ENCODE assay signal across 26 mouse cellular contexts in genomic region chr2:84619646-84620340, GRCm38 (mm10). TPM values are rescaled to one million over a fixed set of nuclear protein-coding genes. Genes with fewer than 3 reads are reported as not detected.
DNase-seq lines count a peak whose midpoint lies in the region; ATAC-seq and TF ChIP-seq lines count a peak whose summit lies in the region.
"Had no signal": no experiment of that assay in that cellular context is flagged by ENCODE, and none has a peak within 500 bp of the region (broad histone marks: within the 10 kb centered on the region; RNA-seq: fewer than 3 reads in every experiment).

No protein-coding gene starts in this region.

- no peaks in the 10 kb centered on the region for H3K9me3 ChIP-seq in kidney, embryonic 15.5 days (replicated peaks)
- no peaks in the 10 kb centered on the region for H3K9me3 ChIP-seq in intestine, embryonic 14.5 days (ENCODE audit: control insufficient read depth, low read length)
- H3K9me3 ChIP-seq: hindbrain, embryonic 13.5 days; liver, embryonic 15.5 days had no signal

- H3K27me3 ChIP-seq in heart, adult 2 months (ENCODE audit: control insufficient read depth, insufficient read depth, low read length), result no peaks in the 10 kb centered on the region
- H3K27me3 ChIP-seq in kidney, embryonic 15.5 days, result no peaks in the 10 kb centered on the region
- no peaks in the 10 kb centered on the region for H3K27me3 ChIP-seq in intestine, embryonic 14.5 days (replicated peaks; ENCODE audit: control insufficient read depth, insufficient read depth, low read length)
- H3K27me3 ChIP-seq: hindbrain, embryonic 13.5 days; liver, embryonic 15.5 days had no signal

- no peak for TF ChIP-seq CTCF in heart, adult 2 months (IDR thresholded peaks at IDR 0.05)

- no peak for DNase-seq in heart, adult 2 months
- DNase-seq in heart, postnatal 4 days, result no peak
- no peak for DNase-seq in kidney, adult 11 months
- no peak for DNase-seq in intestine, embryonic 14.5 days (ENCODE audit: low spot score)
- no peak for DNase-seq in embryo, embryonic 9.5 days (ENCODE audit: extremely low spot score)
- DNase-seq in urinary bladder, adult 18-20 months (ENCODE audit: low spot score in 2 of 2), result no peak
- DNase-seq: cerebellum, adult 11 months; cerebellum, postnatal 25 days; gastrocnemius, adult 2 months; kidney, adult 8-10 months; left cerebral cortex, postnatal 4 days; lung, postnatal 14 days; retina, postnatal 1 day; right cerebral cortex, postnatal 4 days; thymus, adult 18-20 months had no signal

- no peak for TF ChIP-seq POLR2A in heart, adult 2 months (IDR thresholded peaks at IDR 0.05; ENCODE audit: insufficient read depth, low read depth, low read length)

- H3K4me1 ChIP-seq in heart, adult 2 months (ENCODE audit: control insufficient read depth, insufficient read depth, low read length), result peaks cover 12% of the 10 kb centered on the region
- no peaks in the 10 kb centered on the region for H3K4me1 ChIP-seq in kidney, embryonic 15.5 days
- no peaks in the 10 kb centered on the region; the same call in 1 of the 2 replicates for H3K4me1 ChIP-seq in intestine, embryonic 14.5 days (replicated peaks; ENCODE audit: control insufficient read depth, insufficient read depth, low read length)
- H3K4me1 ChIP-seq: hindbrain, embryonic 13.5 days had no signal

- peaks cover 69% of the 10 kb centered on the region for H3K36me3 ChIP-seq in heart, adult 2 months (ENCODE audit: control insufficient read depth, insufficient read depth, low read length)
- peaks cover 77% of the 10 kb centered on the region for H3K36me3 ChIP-seq in kidney, embryonic 15.5 days
- H3K36me3 ChIP-seq in intestine, embryonic 14.5 days (ENCODE audit: control insufficient read depth, insufficient read depth, low read length), result peaks cover 68% of the 10 kb centered on the region
- peaks cover 46% of the 10 kb centered on the region for H3K36me3 ChIP-seq in macrophage (ENCODE audit: inconsistent target)

- no peak overlapping the region for H3K4me2 ChIP-seq in kidney, embryonic 15.5 days
- H3K4me2 ChIP-seq in intestine, embryonic 14.5 days (ENCODE audit: low read length), result no peak overlapping the region
- H3K4me2 ChIP-seq: hindbrain, embryonic 13.5 days; liver, embryonic 15.5 days had no signal

- H3K27ac ChIP-seq in heart, adult 2 months, result peak overlapping the region; percentile 24; the same call in 1 of the 2 replicates
- no peak overlapping the region for H3K27ac ChIP-seq in kidney, embryonic 15.5 days
- H3K27ac ChIP-seq in intestine, embryonic 14.5 days (ENCODE audit: low read depth), result no peak overlapping the region
- H3K27ac ChIP-seq in macrophage, result peak overlapping the region; percentile 73; the same call in 1 of the 2 replicates
- H3K27ac ChIP-seq: hindbrain, embryonic 13.5 days had no signal

- ATAC-seq in kidney, embryonic 15.5 days (replicated peaks; ENCODE audit: low FRiP score), result peak; percentile 27; the same call in 1 of the 2 replicates
- 0 out of 2 replicates have a peak, but pooled peaks have one; percentile 17 for ATAC-seq in intestine, embryonic 14.5 days (replicated peaks; ENCODE audit: low FRiP score, low TSS enrichment, low read depth)
- ATAC-seq: forebrain, embryonic 16.5 days had no signal

- no peak for TF ChIP-seq EP300 in heart, adult 2 months (IDR thresholded peaks at IDR 0.05; ENCODE audit: insufficient read depth, low read depth, low read length)

- no peak overlapping the region for H3K4me3 ChIP-seq in heart, adult 2 months
- H3K4me3 ChIP-seq in kidney, embryonic 15.5 days (replicated peaks), result no peak overlapping the region
- no peak overlapping the region for H3K4me3 ChIP-seq in intestine, embryonic 14.5 days (ENCODE audit: low read depth, low read length)
- no peak overlapping the region for H3K4me3 ChIP-seq in macrophage (ENCODE audit: inconsistent target)
- H3K4me3 ChIP-seq: gastrocnemius, adult 2 months; hindbrain, embryonic 13.5 days; liver, embryonic 15.5 days had no signal

- intact Hi-C loops in heart, adult 2 months (cut with DNase I), result no loop called here

- H3K79me2 ChIP-seq in heart, adult 2 months (replicated peaks; ENCODE audit: control insufficient read depth, insufficient read depth, low read length), result peaks cover 4% of the 10 kb centered on the region
- peaks cover 70% of the 10 kb centered on the region for H3K79me2 ChIP-seq in macrophage (ENCODE audit: inconsistent target)

- WGBS in heart, adult 2 months, result 91% methylated on average over 21 of the region's 21 CpGs
- WGBS in kidney, embryonic 15.5 days, result 94% methylated on average over 21 of the region's 21 CpGs
- WGBS in intestine, embryonic 14.5 days, result 96% methylated on average over 21 of the region's 21 CpGs
- 95% methylated on average over 20 of the region's 21 CpGs for WGBS in macrophage (ENCODE audit: missing documents)

- no peak overlapping the region for H3K9ac ChIP-seq in heart, adult 2 months (ENCODE audit: low read depth, low read length)
- no peak overlapping the region for H3K9ac ChIP-seq in kidney, embryonic 15.5 days
- H3K9ac ChIP-seq in intestine, embryonic 14.5 days (ENCODE audit: low read length), result no peak overlapping the region
- H3K9ac ChIP-seq: hindbrain, embryonic 13.5 days; liver, embryonic 15.5 days had no signal

RNA-seq across cellular contexts. Expression of gene Ctnnd1, which starts 30.8 kb away (rescaled TPM):
- 10 to 100 TPM; 53.4 to 61.4 TPM for total RNA-seq in heart, adult 2 months (2021)
- 26.5 and 54.5 TPM in 2 replicates for polyA plus RNA-seq in heart, adult 2 months (2012; rRNA removed)
- total RNA-seq in heart, postnatal 4 days (2021), result 100 to 1,000 TPM; 161 to 162 TPM
- 50.3 and 54.7 TPM in 2 replicates for polyA plus RNA-seq in kidney, embryonic 15.5 days (2015; fragmentation: Nextera tagmentation; extraction: Ambion mirVana)
- 59.5 and 64.6 TPM in 2 replicates for polyA plus RNA-seq in intestine, embryonic 14.5 days (2014; fragmentation: Nextera tagmentation; extraction: Ambion mirVana)
- 100 to 1,000 TPM in 25 of 26 experiments, 10 to 100 TPM in 1; 99.0 to 184 (median 133) TPM for total RNA-seq in macrophage (2018; cell fraction: chromatin; rRNA removed)
- total RNA-seq in macrophage (2018; cell fraction: cytosol; rRNA removed), result 100 to 1,000 TPM in 15 of 26 experiments, 10 to 100 TPM in 11; 68.6 to 130 (median 105) TPM
- total RNA-seq in macrophage (2018; cell fraction: nucleus; rRNA removed), result 100 to 1,000 TPM; 101 to 198 (median 136) TPM
- 65.8 to 90.5 TPM (median 79.6 TPM) in 3 replicates for polyA plus RNA-seq in macrophage (2018)

RNA-seq across cellular contexts. Expression of gene Btbd18, which starts 39.1 kb away (rescaled TPM):
- not detected for total RNA-seq in heart, adult 2 months (2021)
- not detected in 2 replicates for polyA plus RNA-seq in heart, adult 2 months (2012; rRNA removed)
- total RNA-seq in heart, postnatal 4 days (2021), result under 1 TPM in 1 of 2 experiments, not detected in 1; 0.11 TPM
- 0.26 and 0.34 TPM in 2 replicates for polyA plus RNA-seq in kidney, embryonic 15.5 days (2015; fragmentation: Nextera tagmentation; extraction: Ambion mirVana)
- 0.34 and 0.60 TPM in 2 replicates for polyA plus RNA-seq in intestine, embryonic 14.5 days (2014; fragmentation: Nextera tagmentation; extraction: Ambion mirVana)
- under 1 TPM in 7 of 26 experiments, not detected in 19; 0.19 to 0.60 (median 0.27) TPM for total RNA-seq in macrophage (2018; cell fraction: chromatin; rRNA removed)
- not detected for total RNA-seq in macrophage (2018; cell fraction: cytosol; rRNA removed)
- under 1 TPM in 5 of 26 experiments, not detected in 21; 0.17 to 0.89 (median 0.22) TPM for total RNA-seq in macrophage (2018; cell fraction: nucleus; rRNA removed)
- polyA plus RNA-seq in macrophage (2018), result not detected in 3 replicates
- total RNA-seq: gastrocnemius, adult 2 months; granulocyte monocyte progenitor cell, adult 5-6 weeks; left cerebral cortex, adult 18-20 months; left cerebral cortex, postnatal 4 days; megakaryocyte-erythroid progenitor cell, adult 5-6 weeks had no signal
- polyA plus RNA-seq: brain, embryonic 14.5 days; urinary bladder, adult 2 months had no signal

RNA-seq across cellular contexts. Expression of gene Selenoh, which starts 50.8 kb away (rescaled TPM):
- 10 to 100 TPM; 21.8 to 28.0 TPM for total RNA-seq in heart, adult 2 months (2021)
- polyA plus RNA-seq in heart, adult 2 months (2012; rRNA removed), result 18.0 and 19.6 TPM in 2 replicates
- 100 to 1,000 TPM; 109 to 112 TPM for total RNA-seq in heart, postnatal 4 days (2021)
- polyA plus RNA-seq in kidney, embryonic 15.5 days (2015; fragmentation: Nextera tagmentation; extraction: Ambion mirVana), result 355 and 388 TPM in 2 replicates
- 309 and 329 TPM in 2 replicates for polyA plus RNA-seq in intestine, embryonic 14.5 days (2014; fragmentation: Nextera tagmentation; extraction: Ambion mirVana)
- 10 to 100 TPM in 3 of 26 experiments, 1 to 10 TPM in 20, not detected in 3; 1.2 to 13.3 (median 4.5) TPM for total RNA-seq in macrophage (2018; cell fraction: chromatin; rRNA removed)
- 10 to 100 TPM; 25.4 to 45.4 (median 34.5) TPM for total RNA-seq in macrophage (2018; cell fraction: cytosol; rRNA removed)
- 10 to 100 TPM in 12 of 26 experiments, 1 to 10 TPM in 14; 4.3 to 20.4 (median 8.6) TPM for total RNA-seq in macrophage (2018; cell fraction: nucleus; rRNA removed)
- 14.1 to 49.5 TPM (median 34.3 TPM) in 3 replicates for polyA plus RNA-seq in macrophage (2018)

RNA-seq across cellular contexts. Expression of gene Gm28635, which starts 58.0 kb away (rescaled TPM):
- 1 to 10 TPM; 5.8 to 5.9 TPM for total RNA-seq in heart, adult 2 months (2021)
- not detected in 2 replicates for polyA plus RNA-seq in heart, adult 2 months (2012; rRNA removed)
- 10 to 100 TPM; 15.3 to 22.6 TPM for total RNA-seq in heart, postnatal 4 days (2021)
- not detected in 2 replicates for polyA plus RNA-seq in kidney, embryonic 15.5 days (2015; fragmentation: Nextera tagmentation; extraction: Ambion mirVana)
- polyA plus RNA-seq in intestine, embryonic 14.5 days (2014; fragmentation: Nextera tagmentation; extraction: Ambion mirVana), result not detected in 2 replicates
- total RNA-seq in macrophage (2018; cell fraction: chromatin; rRNA removed), result not detected
- under 1 TPM in 1 of 26 experiments, not detected in 25; 0.08 TPM for total RNA-seq in macrophage (2018; cell fraction: cytosol; rRNA removed)
- total RNA-seq in macrophage (2018; cell fraction: nucleus; rRNA removed), result not detected
- not detected in 3 replicates for polyA plus RNA-seq in macrophage (2018)
- total RNA-seq: adrenal gland, adult 2 months; granulocyte monocyte progenitor cell, adult 5-6 weeks; megakaryocyte-erythroid progenitor cell, adult 5-6 weeks had no signal
- polyA plus RNA-seq: adrenal gland, adult 2 months; forebrain, embryonic 16.5 days; hindbrain, embryonic 13.5 days; liver, embryonic 15.5 days; urinary bladder, adult 2 months had no signal

RNA-seq across cellular contexts. Expression of gene Med19, which starts 58.4 kb away (rescaled TPM):
- 10 to 100 TPM; 11.5 to 14.2 TPM for total RNA-seq in heart, adult 2 months (2021)
- 6.8 and 10.4 TPM in 2 replicates for polyA plus RNA-seq in heart, adult 2 months (2012; rRNA removed)
- total RNA-seq in heart, postnatal 4 days (2021), result 10 to 100 TPM; 18.9 to 20.2 TPM
- polyA plus RNA-seq in kidney, embryonic 15.5 days (2015; fragmentation: Nextera tagmentation; extraction: Ambion mirVana), result 41.3 and 44.4 TPM in 2 replicates
- 39.5 and 40.6 TPM in 2 replicates for polyA plus RNA-seq in intestine, embryonic 14.5 days (2014; fragmentation: Nextera tagmentation; extraction: Ambion mirVana)
- 10 to 100 TPM in 5 of 26 experiments, 1 to 10 TPM in 21; 1.2 to 14.1 (median 7.3) TPM for total RNA-seq in macrophage (2018; cell fraction: chromatin; rRNA removed)
- 10 to 100 TPM; 20.3 to 37.1 (median 28.0) TPM for total RNA-seq in macrophage (2018; cell fraction: cytosol; rRNA removed)
- 10 to 100 TPM in 16 of 26 experiments, 1 to 10 TPM in 10; 3.4 to 19.3 (median 13.6) TPM for total RNA-seq in macrophage (2018; cell fraction: nucleus; rRNA removed)
- polyA plus RNA-seq in macrophage (2018), result 22.1 to 29.0 TPM (median 22.2 TPM) in 3 replicates

Comparison
In these comparisons a context has a peak if more than half of its experiments do, and no peak if none do; other contexts are left out.
1. H3K27ac ChIP-seq: peak in heart, adult 2 months (single experiment) and macrophage (single experiment); none in kidney, embryonic 15.5 days (single experiment) and intestine, embryonic 14.5 days (single experiment).